Mouse (Mus musculus) kidney, adult 9 months (tissue): ENCODE measurements around the gene Erg.

ENCODE experiments used
- DNase-seq: peaks from one replicate; pipeline ENCODE4 v3.0.0; 2022

The Erg gene

GRCm38 (mm10) chr16:95584751-95585528, 1.5 kb downstream of the Erg start:
- no peak for DNase-seq

GRCm38 (mm10) chr16:95579289-95579688, 7.1 kb downstream of the Erg start:
- no peak for DNase-seq

DNA sequence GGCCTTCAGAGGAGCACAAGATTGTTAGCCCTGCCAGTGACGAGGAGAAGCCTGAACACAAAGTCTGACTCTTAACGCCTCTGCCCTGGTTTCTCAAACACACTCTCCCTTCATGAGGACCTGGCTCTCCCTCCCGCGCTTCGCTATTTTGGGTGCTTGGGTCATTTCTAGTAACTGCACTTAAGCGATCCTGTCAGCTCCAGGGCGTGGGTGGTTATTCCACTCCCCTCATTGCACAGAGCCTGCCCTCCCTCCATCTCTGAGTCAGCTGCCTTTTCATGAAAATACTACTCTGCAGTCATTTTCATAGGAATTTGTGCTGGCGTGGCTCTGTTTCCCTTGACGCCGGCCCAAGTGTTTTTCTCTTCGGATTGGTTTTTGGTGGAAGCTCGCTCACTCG, 13.2 kb downstream of the Erg start:
- no peak for DNase-seq

DNA sequence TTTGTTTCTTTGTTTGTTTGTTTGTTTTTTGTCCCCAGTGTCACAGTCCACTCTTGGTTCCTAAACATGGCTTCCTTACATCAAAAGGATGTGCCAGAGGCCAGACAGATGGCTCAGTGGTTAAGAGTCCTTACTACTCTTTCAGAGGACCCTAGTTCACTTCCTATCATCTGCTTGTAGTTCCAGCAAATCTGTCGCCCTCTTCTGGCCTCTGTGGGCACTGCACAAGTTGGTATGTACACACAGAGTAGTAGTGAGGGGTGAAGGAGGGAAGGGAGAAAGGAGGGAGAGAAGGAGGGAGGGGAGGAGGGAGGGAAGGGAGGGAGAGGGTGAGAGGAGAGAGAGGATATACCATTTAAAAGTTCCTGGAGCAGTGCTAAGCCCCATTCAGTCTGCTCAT, 15.8 kb downstream of the Erg start:
- DNase-seq: peak; percentile 20

- no peak for DNase-seq
Measured at GRCm38 (mm10) chr16:95556834-95557233, 29.6 kb downstream of the Erg start.

DNA sequence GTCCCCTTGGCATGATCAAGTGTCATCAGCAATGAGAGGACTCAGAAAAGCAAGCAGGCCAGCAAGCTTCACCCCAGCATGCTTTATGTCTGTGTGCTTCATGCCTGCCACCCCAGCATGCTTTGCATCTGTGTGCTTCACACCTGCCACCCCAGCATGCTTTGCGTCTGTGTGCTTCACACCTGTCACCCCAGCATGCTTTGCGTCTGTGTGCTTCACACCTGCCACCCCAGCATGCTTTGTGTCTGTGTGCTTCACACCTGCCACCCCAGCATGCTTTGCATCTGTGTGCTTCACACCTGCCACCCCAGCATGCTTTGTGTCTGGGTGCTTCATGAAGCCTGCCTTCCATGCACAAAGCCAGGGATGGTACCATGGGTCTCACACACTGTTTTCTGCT, 33.3 kb downstream of the Erg start:
- DNase-seq: no peak

DNA sequence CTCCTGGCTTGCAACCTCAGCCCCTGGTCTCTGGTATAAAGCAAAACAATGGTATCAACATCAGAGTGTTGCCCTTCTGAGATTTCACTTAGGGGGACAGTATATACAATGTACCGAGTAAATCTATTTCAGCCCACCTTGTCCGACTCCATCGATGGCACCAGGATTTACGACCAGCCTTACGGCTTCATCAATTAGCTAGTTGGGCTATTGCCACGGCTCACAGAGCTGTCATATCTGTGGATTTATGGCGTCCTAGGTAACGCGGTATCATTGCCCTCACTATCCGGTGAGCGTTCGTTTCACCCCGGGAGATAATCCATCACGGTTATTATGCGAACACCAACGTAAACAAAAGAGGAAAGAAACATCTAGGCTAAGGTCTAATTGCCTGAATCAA, 33.9 kb downstream of the Erg start:
- no peak for DNase-seq

- DNase-seq: no peak
Measured at GRCm38 (mm10) chr16:95550496-95550895, 35.9 kb downstream of the Erg start.

DNA sequence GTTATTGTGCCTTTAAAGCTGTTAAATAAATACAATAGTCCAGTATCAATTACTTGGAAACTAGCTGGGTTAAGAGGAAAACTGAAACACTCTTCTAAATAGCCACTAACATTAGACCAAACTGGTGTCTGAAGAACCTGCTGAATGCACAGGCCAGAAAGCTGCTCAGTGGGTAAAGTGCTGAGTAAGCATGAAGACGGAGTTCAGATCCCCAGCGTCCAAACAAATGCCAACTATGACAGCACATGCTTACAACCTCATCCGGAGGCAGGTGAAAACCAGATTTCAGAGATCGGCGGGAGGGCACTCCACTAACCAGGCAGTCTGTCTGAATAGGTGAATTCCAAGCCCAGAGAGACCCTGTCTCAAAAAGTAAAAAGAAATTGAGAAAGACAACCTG, 41.6 kb downstream of the Erg start:
- no peak for DNase-seq

DNA sequence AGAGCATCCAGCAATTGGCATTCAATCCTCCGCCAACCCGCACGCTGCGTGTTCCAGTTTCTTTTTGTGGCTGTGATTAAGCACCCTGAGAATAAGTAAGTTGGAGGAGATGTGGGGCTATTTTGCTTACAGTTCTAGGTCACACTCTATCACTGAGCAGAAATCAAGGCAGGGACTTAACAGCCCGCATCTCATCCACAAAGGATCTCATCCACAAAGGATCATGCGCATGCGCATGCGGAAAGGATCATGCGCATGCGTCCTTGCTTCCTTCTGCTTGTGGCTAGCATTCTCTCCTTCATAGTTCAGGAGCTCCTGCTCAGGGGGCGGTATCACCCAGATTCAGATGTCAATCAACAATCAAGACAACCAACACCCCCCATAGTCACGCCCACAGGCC, 42.9 kb downstream of the Erg start:
- DNase-seq: no peak

DNA sequence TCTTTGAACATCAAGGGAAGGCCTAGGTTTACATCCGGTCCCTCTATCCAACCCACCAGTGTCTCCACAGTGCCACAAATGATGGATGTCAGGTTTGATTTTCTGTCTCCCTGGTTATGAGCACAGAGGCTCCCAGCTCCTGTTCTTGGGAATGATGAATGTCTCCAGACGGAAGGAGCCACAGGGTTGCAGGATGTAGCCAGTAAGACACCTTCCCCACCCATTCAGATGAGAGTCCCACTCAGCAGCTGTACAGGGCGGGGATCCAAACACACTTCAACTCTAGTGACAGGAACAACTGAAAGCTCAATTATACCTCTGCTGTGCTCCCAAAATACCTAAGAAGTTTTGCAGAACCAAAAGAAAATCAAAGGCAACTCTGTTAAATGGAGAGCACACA, 51.2 kb downstream of the Erg start:
- peak; percentile 19 for DNase-seq

- DNase-seq: no peak
Measured at GRCm38 (mm10) chr16:95532387-95533077, 53.9 kb downstream of the Erg start.

- DNase-seq: no peak
Measured at GRCm38 (mm10) chr16:95527561-95527960, 58.8 kb downstream of the Erg start.

GRCm38 (mm10) chr16:95519520-95519919, 66.9 kb downstream of the Erg start:
- no peak for DNase-seq

- DNase-seq: no peak
Measured at GRCm38 (mm10) chr16:95506051-95506450, 80.3 kb downstream of the Erg start.

GRCm38 (mm10) chr16:95496582-95497300, 89.7 kb downstream of the Erg start:
- DNase-seq: no peak

DNA sequence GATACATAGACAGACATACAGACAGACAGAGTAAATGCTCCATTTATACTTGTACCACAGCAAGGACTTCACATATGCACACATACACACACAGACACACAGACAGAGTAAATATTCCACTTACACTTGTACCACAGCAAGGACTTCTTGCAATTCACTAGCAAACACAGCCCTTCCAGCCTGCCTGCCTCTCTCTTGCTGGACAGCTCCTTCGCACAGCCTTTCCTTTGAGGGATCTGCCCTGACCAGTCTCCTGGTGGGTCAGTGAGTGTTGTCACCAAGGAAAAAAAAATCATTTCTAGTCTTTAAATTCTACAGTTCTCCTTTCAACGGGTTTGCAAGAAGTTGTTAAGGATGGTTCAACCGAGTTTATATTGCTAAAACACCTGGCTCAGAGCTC, 92.3 kb downstream of the Erg start:
- no peak for DNase-seq

- DNase-seq: no peak
Measured at GRCm38 (mm10) chr16:95493336-95493735, 93.1 kb downstream of the Erg start.

GRCm38 (mm10) chr16:95492146-95492545, 94.2 kb downstream of the Erg start:
- DNase-seq: no peak

- DNase-seq: no peak
Measured at GRCm38 (mm10) chr16:95490386-95490785, 96.0 kb downstream of the Erg start.

DNA sequence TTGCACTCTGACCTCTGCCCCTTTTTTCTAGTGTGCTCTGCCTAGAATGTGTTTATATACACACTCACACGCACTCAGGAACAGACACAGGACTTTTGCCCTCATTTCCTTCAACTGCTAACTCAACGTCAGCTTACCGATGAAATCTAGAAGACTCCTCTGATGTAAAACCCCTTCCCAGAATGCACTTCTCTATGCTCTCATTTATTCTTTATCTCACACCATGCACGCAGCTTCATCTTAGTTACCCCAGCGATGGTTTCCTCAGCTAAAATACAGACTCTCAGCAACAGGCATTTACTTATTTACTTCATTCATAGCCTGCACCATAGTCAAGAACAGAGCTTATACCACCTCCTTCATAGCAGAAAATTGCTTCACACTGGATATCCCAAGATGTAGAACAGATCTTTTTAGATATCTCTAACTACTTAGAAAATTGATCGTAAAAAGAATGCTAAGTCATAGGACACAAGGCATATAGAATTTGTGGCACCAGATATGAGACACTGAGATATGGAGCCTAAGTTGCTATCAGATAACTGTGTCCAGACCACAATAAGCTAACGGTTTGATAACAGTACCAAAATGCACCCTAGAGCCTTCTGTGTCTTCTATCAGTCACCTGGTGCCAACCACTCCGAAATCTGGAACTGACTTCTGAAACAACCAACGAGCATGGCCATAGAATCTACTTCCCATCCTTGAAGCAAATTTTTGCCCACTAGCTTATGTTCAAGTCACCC, 98.6 kb downstream of the Erg start:
- no peak for DNase-seq

GRCm38 (mm10) chr16:95481176-95481575, 105.2 kb downstream of the Erg start:
- no peak for DNase-seq

DNA sequence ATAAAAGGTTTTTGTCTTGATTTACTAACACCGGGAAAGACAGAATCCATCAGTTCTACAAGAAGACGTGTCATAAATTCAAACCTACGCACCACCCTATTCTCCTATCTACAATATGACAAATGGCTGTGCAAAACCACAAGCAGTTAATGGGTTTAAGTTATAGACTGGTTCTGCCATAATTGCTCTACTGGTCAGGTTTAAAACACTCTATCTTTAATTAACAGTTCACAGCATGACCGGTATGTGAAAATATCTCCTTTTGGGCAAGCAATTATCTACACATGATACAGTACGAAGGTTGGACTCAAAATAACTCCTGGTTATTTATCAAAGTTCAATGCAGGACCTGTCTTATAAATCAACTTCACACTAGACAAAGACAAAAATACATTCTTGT, 107.8 kb downstream of the Erg start:
- no peak for DNase-seq
